Mouse (Mus musculus) stomach, postnatal 0 days (tissue): ENCODE results near the gene St7.

Source experiments
- CTCF ChIP-seq: IDR thresholded peaks from 2 replicates; pipeline ENCODE4 v1.5.1; 2016; ENCODE audit warnings: antibody characterized with exemption, low read depth, mild to moderate bottlenecking, moderate library complexity
- EP300 ChIP-seq: optimal IDR thresholded peaks from 2 replicates; pipeline ENCODE3; 2016; ENCODE audit warnings: antibody characterized with exemption

DNA sequence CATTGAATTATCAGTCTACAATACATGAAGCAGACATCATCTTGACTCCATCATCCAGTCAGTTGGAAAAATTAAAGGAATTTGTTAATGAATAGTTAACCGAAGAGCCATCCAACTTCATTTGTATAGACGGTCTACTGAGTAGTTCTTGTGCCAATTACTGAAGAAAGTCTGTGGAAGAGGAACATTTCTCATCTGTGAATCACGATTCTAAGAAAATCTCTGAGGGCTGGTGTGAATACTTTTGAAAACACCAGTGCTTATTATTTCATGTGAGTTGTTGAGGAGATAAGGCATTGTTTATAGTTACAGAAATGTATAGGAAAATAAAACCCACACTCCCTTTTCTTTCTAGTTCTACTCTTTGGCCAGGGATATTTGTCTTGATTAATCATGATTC lies 286.1 kb downstream of the St7 start:
- TF ChIP-seq CTCF (no peak), EP300 (no peak)
